Mouse (Mus musculus): ENCODE results near the gene Rhov. TPM values are rescaled to one million over a fixed set of nuclear protein-coding genes. Genes with fewer than 3 reads are reported as not detected.

The Rhov gene
- total and polyA plus RNA-seq, 3 experiments: 0.17 TPM; not detected in 2

GRCm38 (mm10) chr2:119292281-119292680, 21.2 kb upstream of the Rhov start:
- Histone ChIP-seq H3K27ac (ENCODE audit: insufficient read depth, low read depth) (no peak overlapping the region), H3K4me2 (ENCODE audit: insufficient read depth, low read depth, poor library complexity, severe bottlenecking) (no peak overlapping the region), H3K9ac (ENCODE audit: insufficient read depth, low read depth) (no peak overlapping the region), H3K9me3 (replicated peaks; ENCODE audit: low read length) (no peaks in the 10 kb centered on the region), H3K4me3 (replicated peaks in 1 of 3; ENCODE audit: low read depth in 2 of 3, low read length in 2 of 3, poor library complexity in 1 of 3) (no peak overlapping the region), H3K27me3 (replicated peaks) (no peaks in the 10 kb centered on the region), H3K36me3 (replicated peaks in 1 of 2; ENCODE audit: control insufficient read depth in 1 of 2, insufficient read depth in 1 of 2, low read length in 1 of 2) (peaks cover 54 to 70% of the 10 kb centered on the region in 2 experiments), H3K4me1 (ENCODE audit: control insufficient read depth in 1 of 2, insufficient read depth in 2 of 2) (peaks cover 8 to 36% of the 10 kb centered on the region in 2 experiments), H3K79me2 (replicated peaks; ENCODE audit: control insufficient read depth, extremely low read depth, insufficient read depth, poor library complexity, severe bottlenecking) (peaks cover 19% of the 10 kb centered on the region)
- no peak for DNase-seq (ENCODE audit: extremely low read depth)
- no peak for TF ChIP-seq MAZ (IDR thresholded peaks at IDR 0.05; ENCODE audit: low read depth, low read length)
- no peak for TF ChIP-seq NELFE (IDR thresholded peaks at IDR 0.05; ENCODE audit: low read depth, low read length)
- TF ChIP-seq ZKSCAN1 (IDR thresholded peaks at IDR 0.05; ENCODE audit: borderline replicate concordance, low read depth, low read length): no peak
- no peak for TF ChIP-seq RAD21 (IDR thresholded peaks at IDR 0.05; ENCODE audit: low read depth, low read length)
- no peak for TF ChIP-seq ZNF384 (IDR thresholded peaks at IDR 0.05; ENCODE audit: low read depth, low read length)
- no peak for TF ChIP-seq POLR2AphosphoS2 (IDR thresholded peaks at IDR 0.05; ENCODE audit: low read depth, low read length)
- no peak for TF ChIP-seq HCFC1 (IDR thresholded peaks at IDR 0.05; ENCODE audit: low read depth, low read length)
- TF ChIP-seq JUN (IDR thresholded peaks at IDR 0.05; ENCODE audit: insufficient read depth, low read depth, low read length): no peak
- no peak for TF ChIP-seq NRF1 (IDR thresholded peaks at IDR 0.05; ENCODE audit: low read depth, low read length)
- TF ChIP-seq JUND (conservative IDR thresholded peaks at IDR 0.05; ENCODE audit: low read depth, low read length): no peak
- no peak for TF ChIP-seq EP300 (IDR thresholded peaks at IDR 0.05; ENCODE audit: low read length)
- no peak for TF ChIP-seq ELF1 (IDR thresholded peaks at IDR 0.05; ENCODE audit: low read depth, low read length)
- no peak for TF ChIP-seq GABPA (IDR thresholded peaks at IDR 0.05; ENCODE audit: insufficient replicate concordance, low read depth, low read length)
- in situ Hi-C loops (cut with MboI; ENCODE audit: low pct_ligation_motif_present, low pct_unique_long_range_greater_than_20kb, low sequenced_read_pairs): no loop called here
- dilution Hi-C loops (cut with MboI; ENCODE audit: extremely low pct_ligation_motif_present, extremely low pct_unique_long_range_greater_than_20kb, low sequenced_read_pairs): no loop called here

- in situ Hi-C loops (cut with MboI; ENCODE audit: low pct_ligation_motif_present, low pct_unique_long_range_greater_than_20kb, low sequenced_read_pairs): loop anchor here (5.0 kb wide), 1 partner anchor 37 kb away; no protein-coding TSS in a partner anchor
Measured at GRCm38 (mm10) chr2:119289014-119289416, 17.9 kb upstream of the Rhov start.

More at GRCm38 (mm10) chr2:119289014-119289416, 17.9 kb upstream of the Rhov start:
- Histone ChIP-seq H3K9me3 (replicated peaks; ENCODE audit: low read length) (no peaks in the 10 kb centered on the region), H3K4me3 (replicated peaks in 1 of 3; ENCODE audit: low read depth in 2 of 3, low read length in 2 of 3, poor library complexity in 1 of 3) (peak overlapping the region; percentile 85 to 91 (median 89)), H3K27ac (ENCODE audit: insufficient read depth, low read depth) (no peak overlapping the region), H3K36me3 (replicated peaks in 1 of 2; ENCODE audit: control insufficient read depth in 1 of 2, insufficient read depth in 1 of 2, low read length in 1 of 2) (peaks cover 30 to 43% of the 10 kb centered on the region in 2 experiments), H3K9ac (ENCODE audit: insufficient read depth, low read depth) (peak overlapping the region; percentile 95), H3K79me2 (replicated peaks; ENCODE audit: control insufficient read depth, extremely low read depth, insufficient read depth, poor library complexity, severe bottlenecking) (peaks cover 19% of the 10 kb centered on the region), H3K4me1 (ENCODE audit: control insufficient read depth in 1 of 2, insufficient read depth in 2 of 2) (peaks cover 8 to 23% of the 10 kb centered on the region in 2 experiments), H3K4me2 (ENCODE audit: insufficient read depth, low read depth, poor library complexity, severe bottlenecking) (peak overlapping the region; percentile 97), H3K27me3 (replicated peaks) (no peaks in the 10 kb centered on the region)
- dilution Hi-C loops (cut with MboI; ENCODE audit: extremely low pct_ligation_motif_present, extremely low pct_unique_long_range_greater_than_20kb, low sequenced_read_pairs): no loop called here
- TF ChIP-seq ETS1 (conservative IDR thresholded peaks at IDR 0.05; ENCODE audit: low read depth, low read length) (no peak), SIN3A (IDR thresholded peaks at IDR 0.05; ENCODE audit: low read length) (no peak), NELFE (IDR thresholded peaks at IDR 0.05; ENCODE audit: low read depth, low read length) (no peak)
- peak; percentile 41 for DNase-seq (ENCODE audit: extremely low read depth)
